Mouse (Mus musculus): Measurements from ENCODE around the gene Tusc1. TPM values are rescaled to one million over a fixed set of nuclear protein-coding genes. Genes with fewer than 3 reads are reported as not detected.

The Tusc1 gene
- polyA plus RNA-seq (2012): 12.9 and 19.4 TPM in 2 replicates

GRCm38 (mm10) chr4:93335118-93336003 is at the start of gene Tusc1:
TSS of gene Tusc1 (minus strand) at chr4:93335511.
- TF ChIP-seq GATA1 (IDR thresholded peaks at IDR 0.05; ENCODE audit: low read length): no peak

- TF ChIP-seq GATA1 (IDR thresholded peaks at IDR 0.05; ENCODE audit: low read length): no peak
These were observed 17.6 kb upstream of the Tusc1 start for GRCm38 (mm10) chr4:93352930-93353329.

- no peak for TF ChIP-seq GATA1 (IDR thresholded peaks at IDR 0.05; ENCODE audit: low read length)
These were observed 9.0 kb upstream of the Tusc1 start for GRCm38 (mm10) chr4:93344357-93344756.

- no peak for TF ChIP-seq GATA1 (IDR thresholded peaks at IDR 0.05; ENCODE audit: low read length)
These were observed 6.3 kb upstream of the Tusc1 start for GRCm38 (mm10) chr4:93341568-93341967.

- no peak for TF ChIP-seq GATA1 (IDR thresholded peaks at IDR 0.05; ENCODE audit: low read length)
These were observed 2.7 kb upstream of the Tusc1 start for GRCm38 (mm10) chr4:93337977-93338376.

GRCm38 (mm10) chr4:93334636-93335117 is 634 bp downstream of the Tusc1 start:
- TF ChIP-seq GATA1 (IDR thresholded peaks at IDR 0.05; ENCODE audit: low read length): no peak

GRCm38 (mm10) chr4:93307486-93307885 is 27.8 kb downstream of the Tusc1 start:
- TF ChIP-seq GATA1 (IDR thresholded peaks at IDR 0.05; ENCODE audit: low read length): no peak

- TF ChIP-seq GATA1 (IDR thresholded peaks at IDR 0.05; ENCODE audit: low read length): no peak
These were observed 49.2 kb downstream of the Tusc1 start for GRCm38 (mm10) chr4:93286065-93286464.
